Mouse (Mus musculus): Measurements from ENCODE around the gene Ccl22.
A peak's percentile ranks its signal among the peaks of the same experiment; 100 is the strongest.

The Ccl22 gene

DNA sequence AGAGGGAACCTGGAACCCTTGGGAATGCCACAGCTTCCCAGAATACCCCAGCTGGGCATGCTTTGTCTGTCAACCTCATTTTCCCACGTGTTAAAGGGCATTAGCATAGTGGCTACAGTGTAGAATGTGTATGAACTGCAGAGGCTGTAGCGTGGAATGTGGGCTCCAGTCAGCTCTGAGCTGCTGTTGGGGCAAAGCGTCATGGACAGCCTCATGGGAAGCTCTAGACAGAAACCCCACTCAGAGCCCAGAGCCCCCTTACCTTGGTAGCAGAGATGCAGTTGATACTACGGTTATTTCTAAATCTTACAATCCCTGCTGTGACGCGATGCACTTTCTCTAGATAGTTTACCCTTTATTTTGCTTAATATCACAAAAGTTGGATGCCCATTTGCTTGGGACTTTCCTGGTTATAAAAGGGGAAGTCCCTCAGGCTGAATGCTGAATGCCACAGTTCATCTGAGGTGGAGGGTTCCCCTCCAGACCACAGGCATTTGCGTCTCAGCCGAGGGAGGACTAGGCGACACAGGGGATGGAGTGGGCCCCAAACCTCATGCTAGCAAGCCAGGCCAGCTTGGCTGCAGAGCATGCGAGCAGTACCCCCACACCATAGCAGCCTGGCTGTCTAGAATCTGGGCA lies 33.6 kb downstream of the Ccl22 start:
- no peak for DNase-seq (ENCODE audit: low spot score)

DNA sequence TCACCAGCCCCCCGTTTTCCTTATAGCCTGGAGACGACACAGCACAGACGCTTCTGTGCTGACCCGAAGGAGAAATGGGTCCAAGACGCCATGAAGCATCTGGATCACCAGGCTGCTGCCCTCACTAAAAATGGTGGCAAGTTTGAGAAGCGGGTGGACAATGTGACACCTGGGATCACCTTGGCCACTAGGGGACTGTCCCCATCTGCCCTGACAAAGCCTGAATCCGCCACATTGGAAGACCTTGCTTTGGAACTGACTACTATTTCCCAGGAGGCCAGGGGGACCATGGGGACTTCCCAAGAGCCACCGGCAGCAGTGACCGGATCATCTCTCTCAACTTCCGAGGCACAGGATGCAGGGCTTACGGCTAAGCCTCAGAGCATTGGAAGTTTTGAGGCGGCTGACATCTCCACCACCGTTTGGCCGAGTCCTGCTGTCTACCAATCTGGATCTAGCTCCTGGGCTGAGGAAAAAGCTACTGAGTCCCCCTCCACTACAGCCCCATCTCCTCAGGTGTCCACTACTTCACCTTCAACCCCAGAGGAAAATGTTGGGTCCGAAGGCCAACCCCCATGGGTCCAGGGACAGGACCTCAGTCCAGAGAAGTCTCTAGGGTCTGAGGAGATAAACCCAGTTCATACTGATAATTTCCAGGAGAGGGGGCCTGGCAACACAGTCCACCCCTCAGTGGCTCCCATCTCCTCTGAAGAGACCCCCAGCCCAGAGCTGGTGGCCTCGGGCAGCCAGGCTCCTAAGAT lies 34.3 kb downstream of the Ccl22 start:
- no peak for DNase-seq (ENCODE audit: low spot score)

DNA sequence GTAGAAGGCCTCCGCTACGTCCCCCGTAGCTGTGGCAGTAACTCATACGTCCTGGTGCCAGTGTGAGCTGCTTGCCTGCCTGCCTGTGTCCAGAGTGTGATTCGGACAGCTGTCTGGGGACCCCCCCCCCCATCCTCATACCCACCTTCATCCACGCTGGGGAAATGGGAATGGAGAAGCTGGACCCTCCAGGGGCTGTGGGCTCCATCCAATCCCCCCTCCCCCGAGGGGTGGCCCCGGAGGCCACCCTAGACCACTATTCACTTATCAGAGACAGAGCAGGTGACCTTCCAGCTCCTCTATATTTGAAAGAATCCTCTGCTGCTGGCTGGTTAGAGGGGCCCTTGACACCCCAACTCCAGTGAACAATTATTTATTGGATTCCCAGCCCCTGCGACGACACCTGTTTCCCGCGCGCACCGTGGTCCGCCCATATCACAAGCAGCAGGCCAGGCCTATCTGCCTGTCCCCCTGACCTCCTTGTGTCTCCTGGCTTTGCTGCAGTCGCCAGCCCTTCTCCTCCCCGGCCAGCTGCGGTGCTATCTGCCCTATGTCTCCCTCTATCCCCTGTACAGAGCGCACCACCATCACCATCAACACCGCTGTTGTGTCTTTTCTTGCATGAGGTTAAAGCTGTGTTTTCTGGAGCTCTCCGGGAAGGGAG lies 35.2 kb downstream of the Ccl22 start:
- DNase-seq (ENCODE audit: low spot score): no peak

DNA sequence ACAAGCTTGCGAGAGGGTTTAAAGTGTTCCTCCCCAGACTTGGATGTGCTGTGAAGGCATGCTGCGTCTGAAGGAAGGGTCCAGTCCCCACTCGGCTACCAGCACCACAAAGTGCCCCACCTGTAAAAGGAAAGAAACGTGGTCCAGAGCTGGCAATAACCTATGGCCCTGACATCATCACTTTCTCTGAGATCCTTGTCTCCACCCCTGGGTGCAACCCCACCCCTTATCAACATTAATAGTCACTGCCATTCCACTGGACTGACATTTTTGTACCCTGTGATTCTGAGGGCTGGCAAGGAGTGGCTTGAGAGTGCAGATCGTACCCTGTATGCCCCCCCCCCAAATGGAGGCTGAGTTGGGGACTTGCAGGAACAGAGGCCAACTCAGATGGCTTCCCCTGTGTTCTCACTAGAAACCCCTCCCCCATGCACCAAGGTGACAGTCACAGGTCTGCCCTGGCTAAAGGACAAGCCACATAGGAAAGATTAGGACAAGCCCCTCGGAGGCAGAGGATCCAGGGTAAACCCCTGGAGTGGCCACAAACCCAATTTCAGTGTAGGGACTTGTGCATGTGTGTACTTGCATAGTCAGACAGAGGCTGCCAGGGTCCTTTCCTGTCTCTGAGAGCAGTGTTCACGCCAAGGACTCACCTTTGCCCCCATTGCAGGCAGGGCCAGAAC lies 35.9 kb downstream of the Ccl22 start:
- DNase-seq (ENCODE audit: low spot score): no peak

DNA sequence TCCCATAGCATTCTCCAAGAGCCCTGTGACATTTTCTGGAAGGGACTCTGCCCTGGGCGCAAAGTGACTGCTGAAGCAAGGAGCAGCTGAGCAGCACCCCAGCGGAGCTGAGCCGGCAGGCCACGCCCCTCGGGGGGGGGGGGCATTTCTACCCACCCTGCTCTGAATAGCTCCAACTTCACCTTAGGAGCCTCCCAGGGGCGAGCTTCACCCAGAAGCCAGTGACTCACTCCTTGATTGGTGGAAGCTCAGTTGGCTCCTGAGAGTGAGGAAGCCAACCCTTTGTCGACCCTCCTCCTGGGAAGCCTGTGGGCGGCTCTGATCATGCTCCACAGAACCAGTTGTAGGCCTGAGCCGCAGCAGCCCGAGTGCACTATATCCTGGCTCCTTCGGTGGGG lies 36.4 kb downstream of the Ccl22 start:
- DNase-seq (ENCODE audit: low spot score): no peak

DNA sequence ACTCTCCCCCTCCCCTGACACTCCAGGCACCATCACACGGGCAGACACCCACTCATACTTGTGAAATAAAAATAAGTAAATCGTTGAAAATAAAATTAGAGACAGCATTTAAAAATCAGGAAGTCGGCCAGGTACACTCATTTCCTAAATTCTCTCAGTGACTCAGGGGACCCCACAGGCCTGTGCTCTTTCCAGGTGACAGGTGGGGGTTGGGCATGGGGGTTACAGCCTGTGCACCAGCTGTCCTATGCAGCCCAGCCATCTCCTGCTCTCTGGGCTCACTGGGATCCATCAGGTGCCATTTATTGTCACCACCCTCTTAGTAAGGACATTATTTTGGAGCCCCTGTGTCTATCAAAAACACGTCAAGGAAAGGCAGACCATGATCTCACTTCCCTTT lies 38.5 kb downstream of the Ccl22 start:
- no peak for DNase-seq (ENCODE audit: low spot score)

DNA sequence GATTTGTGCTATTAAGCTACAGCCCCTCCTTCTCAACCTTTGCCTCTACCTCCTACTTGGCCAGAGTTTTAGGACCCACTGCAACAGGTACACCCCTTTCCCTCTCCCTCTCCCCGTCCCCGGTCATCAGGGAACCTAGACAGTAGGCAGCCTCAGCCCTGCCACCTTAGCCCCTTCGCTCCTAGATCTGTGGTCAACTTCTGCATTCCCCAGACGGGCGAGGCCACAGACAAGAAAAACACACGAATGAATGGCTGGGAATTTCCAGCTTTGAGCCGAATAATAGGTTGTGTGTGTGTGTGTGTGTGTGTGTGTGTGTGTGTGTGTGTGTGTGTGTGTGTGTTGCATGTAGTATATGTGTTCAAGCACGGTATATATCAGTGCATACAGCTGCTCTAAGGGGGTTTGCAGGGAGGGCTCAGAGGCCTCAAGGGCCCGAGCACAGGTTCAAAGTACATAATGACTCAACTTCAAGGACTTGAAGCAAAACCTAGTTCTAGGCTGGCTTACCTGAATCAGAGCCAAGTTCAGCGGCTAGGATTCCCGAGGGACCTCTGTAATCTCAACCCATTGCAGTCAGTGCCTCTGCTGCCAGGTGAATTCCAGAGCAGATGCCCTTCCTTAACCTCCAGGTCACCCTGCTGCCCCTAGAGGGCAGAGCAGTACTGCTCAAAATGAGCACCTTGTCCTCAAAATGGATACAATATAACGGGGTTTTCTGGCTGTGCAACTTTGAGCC lies 40.0 kb downstream of the Ccl22 start:
- DNase-seq (ENCODE audit: low spot score): peak; percentile 79

DNA sequence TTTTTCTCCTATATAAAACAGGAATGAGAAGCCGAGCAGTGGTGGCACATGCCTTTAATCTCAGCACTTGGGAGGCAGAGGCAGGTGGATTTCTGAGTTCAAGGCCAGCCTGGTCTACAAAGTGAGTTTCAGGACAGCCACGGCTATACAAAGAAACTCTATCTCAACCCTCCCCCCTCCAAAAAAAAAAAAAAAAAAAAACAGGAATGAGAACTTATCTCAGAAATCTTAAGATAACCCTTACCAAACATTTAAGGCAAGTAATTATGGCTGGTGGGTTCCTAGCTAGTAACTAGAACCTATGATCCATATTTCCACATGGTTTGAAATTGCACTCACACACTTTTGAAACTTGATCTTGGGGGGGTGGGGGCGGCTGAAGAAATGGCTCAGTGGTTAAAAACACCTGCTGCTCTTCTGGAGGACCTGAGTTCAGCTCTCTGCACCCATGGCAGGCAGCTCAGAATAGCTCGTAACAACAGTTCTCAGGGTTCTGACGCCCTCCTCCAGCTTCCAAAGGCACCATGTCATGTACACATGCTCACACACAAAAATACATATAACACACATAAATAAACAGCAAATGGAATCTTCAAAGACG lies 40.7 kb downstream of the Ccl22 start:
- no peak for DNase-seq (ENCODE audit: low spot score)

DNA sequence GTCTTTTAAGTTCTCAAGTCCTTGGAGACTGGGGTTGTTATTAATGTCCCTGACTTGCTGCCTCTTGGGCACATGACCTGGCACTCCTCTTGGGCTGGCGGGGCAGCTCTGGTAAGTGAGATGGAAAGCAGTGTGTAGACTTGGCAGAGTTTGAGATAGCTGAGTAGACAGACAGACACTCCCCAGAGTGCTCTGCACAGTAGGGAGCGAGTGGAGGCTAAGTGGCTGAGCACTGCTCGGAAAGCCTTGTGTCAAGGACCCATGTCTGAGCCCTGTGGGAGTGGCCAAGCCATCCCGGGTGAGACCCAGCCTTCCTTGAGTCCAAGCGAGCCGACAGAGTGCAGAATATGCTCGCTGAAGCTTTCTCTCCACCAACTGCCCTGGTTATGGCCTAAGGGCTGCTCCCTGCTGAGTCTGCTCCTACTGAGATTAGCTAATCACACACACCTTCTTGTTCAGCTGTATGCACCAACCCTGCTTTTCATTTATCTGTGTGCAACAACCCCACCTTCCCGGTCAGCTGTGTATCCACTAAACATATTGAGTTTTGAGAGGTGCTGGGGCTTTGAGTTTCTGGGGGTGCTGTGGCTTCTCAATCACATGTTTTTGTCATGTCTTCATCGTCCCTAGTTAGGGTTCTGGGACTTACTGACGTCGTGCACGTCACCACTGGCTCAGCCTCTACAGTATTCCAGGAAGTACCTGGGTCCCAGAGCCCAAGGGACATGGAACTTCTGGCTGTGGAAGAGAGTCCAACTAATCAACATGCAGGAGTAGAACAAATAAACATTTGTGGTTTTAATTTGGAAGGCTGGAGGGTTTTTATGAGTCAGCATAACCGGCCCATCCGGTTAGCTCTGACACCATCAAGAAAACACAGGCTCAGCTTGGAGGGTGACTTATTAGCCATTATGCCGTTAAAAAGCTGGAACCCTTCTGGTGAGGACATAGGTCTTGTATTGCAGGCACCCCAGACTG lies 42.4 kb downstream of the Ccl22 start:
- DNase-seq (ENCODE audit: low spot score): peak; percentile 57

DNA sequence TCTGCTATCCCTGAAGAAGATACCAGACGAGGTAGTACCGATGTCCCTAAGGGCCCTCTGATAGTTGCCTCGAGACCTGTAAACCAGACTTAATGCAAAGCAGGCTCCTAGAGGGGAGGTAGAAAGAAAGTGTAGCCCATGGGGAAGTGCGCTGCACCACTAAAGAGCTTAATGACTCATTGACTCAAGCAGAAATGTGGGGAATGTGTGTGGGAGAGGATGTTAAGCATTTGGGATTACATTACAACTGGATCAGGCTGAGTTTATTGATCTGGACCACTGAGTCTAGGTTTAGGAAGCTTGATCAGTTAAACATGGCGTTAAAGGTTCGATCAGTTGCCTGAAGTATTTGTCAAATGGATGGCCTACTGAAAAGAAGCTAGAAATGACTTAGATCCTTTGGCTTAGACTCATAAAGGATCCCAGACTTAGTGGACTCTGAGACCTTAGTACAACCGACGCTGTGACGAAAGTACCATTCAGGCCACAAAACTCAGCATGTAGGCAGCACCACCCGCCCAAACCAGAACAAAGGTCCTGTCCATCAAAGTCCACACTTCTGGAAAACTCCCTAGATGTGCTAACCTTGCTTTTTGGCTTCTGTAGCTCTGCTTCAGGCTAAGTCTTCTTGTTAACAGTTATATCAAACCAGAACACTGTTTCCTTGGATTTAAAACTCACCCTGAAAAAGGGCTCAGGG lies 44.0 kb downstream of the Ccl22 start:
- DNase-seq (ENCODE audit: low spot score): no peak

DNA sequence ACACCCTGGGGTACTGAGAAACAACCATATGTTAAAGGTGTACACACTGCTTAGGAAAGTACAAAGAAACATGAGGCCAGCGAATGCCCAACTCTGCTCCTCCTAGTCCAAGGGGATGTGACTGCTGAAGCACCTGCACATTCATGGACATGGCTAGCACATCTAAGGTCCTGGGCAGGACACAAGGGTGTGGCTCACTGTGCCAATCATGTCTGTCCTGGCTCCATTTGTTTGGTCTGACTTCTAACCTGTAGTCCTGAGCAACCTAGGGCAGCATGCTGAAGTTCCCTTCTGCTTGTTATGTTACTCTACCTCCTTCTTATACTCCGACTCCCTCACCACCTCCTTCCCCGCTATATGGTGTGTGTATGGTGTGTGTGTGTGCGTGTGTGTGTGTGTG lies 49.0 kb downstream of the Ccl22 start:
- DNase-seq (ENCODE audit: low spot score): no peak

DNA sequence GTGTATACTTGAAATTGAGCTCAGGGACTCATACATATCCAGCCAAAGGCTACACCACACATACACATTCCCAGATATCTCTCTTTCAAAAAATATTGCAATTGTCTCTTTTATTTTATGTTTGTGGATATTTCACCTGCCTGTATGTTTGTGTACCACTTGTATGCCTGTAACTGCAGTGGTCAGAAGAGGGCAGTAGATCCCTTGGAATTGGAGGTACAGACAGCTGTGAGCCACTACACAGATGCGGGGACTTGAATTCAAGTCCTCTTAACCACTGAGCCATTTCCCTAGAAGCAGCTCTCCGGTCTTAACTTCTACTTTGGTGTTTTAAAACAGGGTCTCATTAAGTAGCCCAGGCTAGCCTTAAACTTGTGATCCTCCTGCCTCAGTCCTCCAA lies 49.4 kb downstream of the Ccl22 start:
- no peak for DNase-seq (ENCODE audit: low spot score)

DNA sequence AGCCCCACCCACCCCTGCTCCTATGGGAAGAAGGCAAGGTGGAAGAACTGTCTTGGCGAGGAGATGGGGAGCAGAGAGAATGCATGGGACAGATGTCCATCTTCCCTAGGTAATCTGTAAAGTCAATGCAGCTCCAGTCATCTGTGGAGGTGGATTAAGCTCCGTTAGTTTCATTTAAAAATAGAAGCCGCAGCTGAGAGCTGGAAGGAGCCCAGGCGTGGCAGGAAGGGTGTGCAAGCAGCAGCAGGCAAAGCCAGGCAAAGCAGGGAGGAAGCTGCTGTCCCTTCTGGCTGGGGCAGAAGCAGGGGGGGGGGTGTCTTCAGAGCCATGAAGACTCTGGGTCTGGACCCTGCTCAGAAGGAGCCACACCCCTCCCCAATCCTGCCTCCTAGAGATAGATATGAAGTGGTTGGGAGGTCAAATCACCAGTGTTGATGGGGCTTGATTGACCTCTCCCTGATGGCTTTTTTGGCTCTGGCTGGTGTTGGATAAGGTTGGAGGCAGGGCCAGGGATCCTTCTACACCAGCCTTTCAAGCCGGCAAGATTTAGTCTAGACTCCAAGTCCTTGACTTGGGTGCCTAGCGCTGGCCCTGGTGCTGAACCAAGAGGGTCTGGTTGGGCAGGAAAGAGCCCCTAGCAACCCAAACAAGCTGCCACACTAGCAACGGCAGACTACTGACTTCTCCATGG lies 55.0 kb downstream of the Ccl22 start:
- no peak for DNase-seq (ENCODE audit: low spot score)
